Mouse (Mus musculus) adrenal gland, adult 8-10 months (tissue): Measurements from ENCODE around the gene Cers5. TPM values are rescaled to one million over a fixed set of nuclear protein-coding genes. Genes with fewer than 3 reads are reported as not detected.
A peak's percentile ranks its signal among the peaks of the same experiment; 100 is the strongest.

Experiments
- DNase-seq: peaks from one replicate; pipeline ENCODE4 v3.0.0; 2022
- total RNA-seq, 4 experiments: library from RNA; stranded (reverse); gene quantifications; 2 replicates each; pipeline ENCODE4 v1.2.4; 2022

Gene Cers5
- total RNA-seq, 4 experiments from 2014 or later, result 58.2 to 67.4 (median 59.8) TPM

- peak; percentile 91 for DNase-seq
Observed at GRCm38 (mm10) chr15:99724292-99725021, 48.2 kb downstream of the Cers5 start.

GRCm38 (mm10) chr15:99723515-99724291 lies 49.0 kb downstream of the Cers5 start:
- no peak for DNase-seq

- no peak for DNase-seq
Observed at GRCm38 (mm10) chr15:99723120-99723514, 49.6 kb downstream of the Cers5 start.

- DNase-seq, result no peak
Observed at GRCm38 (mm10) chr15:99721921-99722743, 50.6 kb downstream of the Cers5 start.

GRCm38 (mm10) chr15:99719865-99720264 lies 52.8 kb downstream of the Cers5 start:
- DNase-seq, result no peak

GRCm38 (mm10) chr15:99718461-99719021 lies 54.1 kb downstream of the Cers5 start:
- no peak for DNase-seq

- DNase-seq, result peak; percentile 69
Observed at GRCm38 (mm10) chr15:99717386-99718334, 55.0 kb downstream of the Cers5 start, which contains the start of gene Gpd1. Gpd1 (plus strand) TSS chr15:99717515.

- no peak for DNase-seq
Observed at GRCm38 (mm10) chr15:99716814-99717213, 55.9 kb downstream of the Cers5 start.

- DNase-seq, result no peak
Observed at GRCm38 (mm10) chr15:99715982-99716746, 56.5 kb downstream of the Cers5 start.

- no peak for DNase-seq
Observed at GRCm38 (mm10) chr15:99715361-99715865, 57.3 kb downstream of the Cers5 start.

- DNase-seq, result peak; percentile 74
Observed at GRCm38 (mm10) chr15:99714858-99715257, 57.8 kb downstream of the Cers5 start.

- peak; percentile 83 for DNase-seq
Observed at GRCm38 (mm10) chr15:99714206-99714605, 58.5 kb downstream of the Cers5 start.

- DNase-seq, result no peak
Observed at GRCm38 (mm10) chr15:99713569-99713968, 59.1 kb downstream of the Cers5 start.

- no peak for DNase-seq
Observed at GRCm38 (mm10) chr15:99712666-99713559, 59.8 kb downstream of the Cers5 start.

- no peak for DNase-seq
Observed at GRCm38 (mm10) chr15:99711491-99711890, 61.2 kb downstream of the Cers5 start.

GRCm38 (mm10) chr15:99710221-99711190 lies 62.2 kb downstream of the Cers5 start:
- DNase-seq, result peak; percentile 50

GRCm38 (mm10) chr15:99708176-99708575 lies 64.5 kb downstream of the Cers5 start:
- no peak for DNase-seq
